Mouse (Mus musculus) neural tube, embryonic 13.5 days (tissue): ENCODE results near the gene Map4k4. TPM values are rescaled to one million over a fixed set of nuclear protein-coding genes. Genes with fewer than 3 reads are reported as not detected.

Experiments used
- ATAC-seq: fragments of 200-750 bp; cut with Nextera tagmentation; 2 replicates; pipeline ENCODE4 v1.8.0; 2017; ENCODE audit warnings: low read depth, mild to moderate bottlenecking, moderate TSS enrichment, moderate library complexity
- H3K27ac ChIP-seq: fragments of 300-500 bp; sonication (generic); replicated peaks from 2 replicates; pipeline ENCODE4 v1.5.1; 2015; ENCODE audit warnings: moderate library complexity, mild to moderate bottlenecking, inconsistent platforms
- H3K27me3 ChIP-seq: fragments of 300-500 bp; sonication (generic); 2 replicates; pipeline ENCODE4 v1.6.1; 2015; ENCODE audit warnings: mild to moderate bottlenecking, inconsistent platforms
- H3K36me3 ChIP-seq: fragments of 300-500 bp; sonication (generic); 2 replicates; pipeline ENCODE4 v1.6.1; 2015; ENCODE audit warnings: mild to moderate bottlenecking, inconsistent platforms
- H3K4me1 ChIP-seq: fragments of 300-500 bp; sonication (generic); replicated peaks from 2 replicates; pipeline ENCODE4 v1.6.1; 2015; ENCODE audit warnings: inconsistent platforms
- H3K4me2 ChIP-seq: fragments of 300-500 bp; sonication (generic); 2 replicates; pipeline ENCODE4 v1.6.1; 2015; ENCODE audit warnings: inconsistent platforms, mild to moderate bottlenecking, moderate library complexity
- H3K4me3 ChIP-seq: fragments of 300-500 bp; sonication (generic); 2 replicates; pipeline ENCODE4 v1.5.1; 2015; ENCODE audit warnings: mild to moderate bottlenecking, inconsistent platforms
- H3K9ac ChIP-seq: fragments of 300-500 bp; sonication (generic); 2 replicates; pipeline ENCODE4 v1.6.1; 2015; ENCODE audit warnings: moderate library complexity, mild to moderate bottlenecking, inconsistent platforms
- H3K9me3 ChIP-seq: fragments of 300-500 bp; sonication (generic); 2 replicates; pipeline ENCODE4 v1.6.1; 2016; ENCODE audit warnings: inconsistent platforms
- whole genome bisulfite sequencing: fragments of 180-500 bp; shearing (Covaris S2); methylation state at CpG from one replicate; pipeline ENCODE4 v1.1.7; 2015; 5-methylcytosine and 5-hydroxymethylcytosine counted together
- polyA plus RNA-seq: library from polyadenylated mRNA; unstranded; fragments of >200 nt; fragmentation: Nextera tagmentation; extraction: Ambion mirVana; gene quantifications from 2 replicates; pipeline ENCODE4 v1.2.1, GENCODE M21; 2015

Gene Map4k4
- polyA plus RNA-seq, 1 experiment from 2014 or later, result 49.0 TPM

DNA sequence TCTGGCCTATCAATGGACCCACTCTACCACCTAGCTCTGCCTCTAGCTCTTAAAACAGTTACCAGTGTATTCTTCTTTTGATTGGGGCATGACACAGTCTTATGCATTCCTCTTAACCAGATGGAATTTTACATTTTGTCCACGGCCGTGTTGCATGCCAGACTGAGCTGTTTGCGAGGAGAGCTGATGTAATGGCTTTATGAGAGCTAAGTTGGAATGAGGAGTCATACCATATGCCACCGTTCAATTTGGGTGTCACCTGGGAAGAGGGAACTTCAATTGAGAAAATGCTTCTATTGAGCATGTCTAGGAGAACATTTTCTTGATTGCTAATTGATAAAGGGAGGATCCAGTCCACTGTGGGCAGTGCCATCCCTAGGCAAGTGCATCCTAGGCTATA lies 18.2 kb upstream of the Map4k4 start:
- WGBS, result 93% methylated on average over 4 of the region's 4 CpGs
- H3K4me2 ChIP-seq, result no peak overlapping the region
- H3K4me3 ChIP-seq, result no peak overlapping the region
- peaks cover 3% of the 10 kb centered on the region; the same call in 1 of the 2 replicates for H3K9me3 ChIP-seq
- no peak overlapping the region for H3K27ac ChIP-seq
- H3K27me3 ChIP-seq, result no peaks in the 10 kb centered on the region
- H3K4me1 ChIP-seq, result peaks cover 11% of the 10 kb centered on the region
- no peak for ATAC-seq
- H3K9ac ChIP-seq, result no peak overlapping the region
- no peaks in the 10 kb centered on the region for H3K36me3 ChIP-seq

DNA sequence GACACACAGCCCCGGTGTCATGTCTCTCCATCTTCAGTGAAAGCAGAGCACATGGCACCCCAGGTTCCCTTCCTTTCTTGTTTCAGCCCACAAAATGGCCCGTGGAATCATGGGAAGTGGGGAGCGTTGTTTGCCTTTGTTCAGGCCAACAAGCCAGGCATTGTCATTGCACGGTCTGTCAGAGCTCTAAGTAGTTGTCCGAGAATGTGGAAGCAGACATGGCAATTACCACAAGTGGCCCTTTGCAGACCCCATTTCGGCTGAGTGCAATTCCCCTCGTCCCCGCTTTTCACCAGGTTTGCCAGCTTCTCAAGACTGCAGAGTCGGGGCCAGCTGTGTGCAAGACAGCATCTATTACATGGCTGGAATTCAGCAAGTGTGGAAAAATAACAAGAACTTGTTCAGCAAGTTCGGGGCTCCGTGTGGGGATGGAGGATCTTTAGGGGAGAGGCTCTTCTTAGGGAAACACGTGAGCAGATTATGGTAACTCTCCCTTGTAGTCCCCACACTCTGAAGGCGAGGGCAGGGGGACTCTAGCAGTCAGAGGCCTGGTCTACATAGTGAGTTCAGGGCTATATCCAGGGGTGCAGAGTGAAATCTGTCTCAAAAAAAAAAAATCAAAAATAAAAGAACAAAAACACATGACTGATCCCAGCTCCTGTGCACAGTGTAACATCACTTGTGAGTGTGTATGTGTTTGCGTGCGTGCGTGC lies 15.8 kb upstream of the Map4k4 start:
- peaks cover 11% of the 10 kb centered on the region for H3K4me1 ChIP-seq
- H3K4me2 ChIP-seq, result peak overlapping the region; percentile 18; the same call in 1 of the 2 replicates
- peaks cover 3% of the 10 kb centered on the region; the same call in 1 of the 2 replicates for H3K9me3 ChIP-seq
- peak; percentile 51; the same call in 1 of the 2 replicates for ATAC-seq
- no peaks in the 10 kb centered on the region for H3K27me3 ChIP-seq
- 0 out of 2 replicates have a peak overlapping the region, but pooled peaks have one; percentile 9 for H3K27ac ChIP-seq
- H3K9ac ChIP-seq, result 0 out of 2 replicates have a peak overlapping the region, but pooled peaks have one; percentile 38
- no peak overlapping the region; the same call in 1 of the 2 replicates for H3K4me3 ChIP-seq
- 33% methylated on average over 16 of the region's 16 CpGs for WGBS
- no peaks in the 10 kb centered on the region for H3K36me3 ChIP-seq

DNA sequence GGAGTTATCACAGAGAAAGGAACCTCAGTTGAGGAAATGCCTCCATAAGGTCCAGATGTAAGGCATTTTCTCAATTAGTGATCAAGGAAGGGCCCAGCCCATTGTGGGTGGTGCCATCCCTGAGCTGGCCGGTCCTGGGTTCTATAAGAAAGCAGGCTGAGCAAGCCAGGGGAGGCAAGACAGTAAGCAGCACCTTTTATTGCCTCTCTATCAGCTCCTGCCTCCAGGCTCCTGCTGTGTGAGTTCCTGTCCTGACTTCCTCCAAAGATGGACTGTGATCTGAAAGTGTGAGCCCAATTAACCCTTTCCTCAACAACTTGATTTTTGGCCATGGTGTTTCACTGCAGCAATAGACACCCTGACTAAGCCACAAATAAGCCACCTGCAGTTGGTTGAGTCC lies 12.7 kb upstream of the Map4k4 start:
- no peaks in the 10 kb centered on the region for H3K36me3 ChIP-seq
- no peak overlapping the region for H3K9ac ChIP-seq
- peaks cover 11% of the 10 kb centered on the region for H3K4me1 ChIP-seq
- H3K4me2 ChIP-seq, result no peak overlapping the region
- ATAC-seq, result no peak
- H3K27me3 ChIP-seq, result no peaks in the 10 kb centered on the region
- H3K27ac ChIP-seq, result no peak overlapping the region
- no peak overlapping the region for H3K4me3 ChIP-seq
- 10% methylated on average over 1 of the region's 1 CpGs for WGBS
- no peaks in the 10 kb centered on the region; the same call in 1 of the 2 replicates for H3K9me3 ChIP-seq

DNA sequence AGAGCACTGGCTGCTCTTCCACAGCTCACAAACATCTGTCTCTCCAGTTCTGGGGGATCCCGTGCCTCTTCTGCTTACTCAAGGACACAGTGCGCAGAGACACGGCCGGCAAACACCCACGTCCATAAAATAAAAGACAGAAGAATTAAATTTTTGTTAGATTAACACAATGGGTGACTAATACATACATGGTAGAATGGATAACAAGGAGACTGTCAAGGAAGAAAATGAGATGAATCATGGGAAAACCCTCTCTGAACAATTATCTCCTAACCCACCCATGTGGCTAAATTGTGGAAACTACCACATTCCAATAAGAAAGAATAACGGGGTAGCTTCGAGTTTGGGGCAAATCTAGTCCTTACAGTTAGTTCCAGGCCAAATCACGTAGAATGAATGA lies 11.3 kb upstream of the Map4k4 start:
- Histone ChIP-seq H3K4me2 (no peak overlapping the region), H3K4me1 (peaks cover 11% of the 10 kb centered on the region), H3K4me3 (no peak overlapping the region), H3K36me3 (no peaks in the 10 kb centered on the region), H3K9ac (no peak overlapping the region), H3K27ac (no peak overlapping the region), H3K9me3 (no peaks in the 10 kb centered on the region; the same call in 1 of the 2 replicates), H3K27me3 (no peaks in the 10 kb centered on the region)
- ATAC-seq, result no peak
- WGBS, result 90% methylated on average over 8 of the region's 8 CpGs

DNA sequence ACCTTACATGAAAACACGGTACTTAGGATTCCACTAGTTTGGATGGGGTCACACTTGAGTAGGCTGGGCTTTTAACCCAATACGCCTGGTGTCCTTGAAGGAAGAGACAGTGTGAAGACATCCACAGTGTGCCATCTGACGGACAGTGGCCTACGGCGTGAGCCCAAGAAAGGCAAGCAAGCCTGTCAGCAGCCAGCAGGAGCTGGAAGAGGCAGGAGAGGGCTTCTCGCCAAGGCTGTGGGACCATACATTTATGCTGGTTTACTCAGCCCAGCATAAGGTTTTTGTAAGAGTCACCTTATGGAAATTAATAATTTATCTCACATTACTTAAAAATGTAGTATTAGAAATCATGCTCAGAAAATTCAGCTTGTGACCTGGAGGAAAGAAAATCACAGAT lies 10.7 kb upstream of the Map4k4 start:
- ATAC-seq, result no peak
- H3K4me3 ChIP-seq, result no peak overlapping the region
- no peaks in the 10 kb centered on the region for H3K36me3 ChIP-seq
- H3K4me2 ChIP-seq, result no peak overlapping the region
- WGBS, result 88% methylated on average over 6 of the region's 6 CpGs
- H3K27me3 ChIP-seq, result no peaks in the 10 kb centered on the region
- no peak overlapping the region for H3K27ac ChIP-seq
- H3K9me3 ChIP-seq, result no peaks in the 10 kb centered on the region; the same call in 1 of the 2 replicates
- peaks cover 6% of the 10 kb centered on the region for H3K4me1 ChIP-seq
- H3K9ac ChIP-seq, result no peak overlapping the region

DNA sequence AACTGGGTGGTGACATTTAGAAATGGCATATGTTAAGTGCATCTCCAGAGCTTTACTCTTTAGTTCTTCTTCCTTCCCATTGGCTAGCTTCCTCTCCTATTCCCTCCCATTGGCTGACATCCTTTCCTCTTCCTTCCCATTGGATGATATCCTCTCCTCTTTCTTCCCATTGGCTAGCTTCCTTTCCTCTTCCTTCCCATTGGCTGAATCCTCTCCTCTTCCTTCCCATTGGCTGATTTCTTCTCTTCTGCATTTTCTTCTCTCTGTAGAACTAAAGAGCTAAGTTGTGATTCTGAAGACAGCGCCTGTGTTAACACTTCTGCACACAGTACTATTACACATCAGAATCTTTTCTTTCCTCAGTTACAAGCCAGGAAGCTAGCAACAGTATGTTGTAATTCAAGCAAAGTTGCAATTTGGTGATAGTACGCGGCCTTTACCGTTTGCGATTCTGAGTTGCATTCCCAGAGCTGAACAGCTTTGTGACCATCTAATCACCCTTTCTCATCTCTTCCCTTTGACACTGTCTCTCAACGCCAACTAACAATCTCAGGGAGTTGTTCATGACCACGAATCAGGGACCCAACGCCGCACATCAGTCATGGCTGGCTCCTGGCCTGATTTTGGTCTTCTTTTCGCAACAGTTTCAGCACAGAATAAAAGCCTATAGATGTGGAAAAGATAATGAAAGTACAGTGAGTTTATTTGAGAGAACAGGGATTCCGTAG lies 7.4 kb upstream of the Map4k4 start:
- Histone ChIP-seq H3K4me1 (no peaks in the 10 kb centered on the region), H3K36me3 (no peaks in the 10 kb centered on the region), H3K27ac (no peak overlapping the region), H3K9ac (no peak overlapping the region), H3K27me3 (no peaks in the 10 kb centered on the region), H3K4me3 (no peak overlapping the region), H3K4me2 (no peak overlapping the region), H3K9me3 (no peaks in the 10 kb centered on the region; the same call in 1 of the 2 replicates)
- no peak for ATAC-seq
- WGBS, result 94% methylated on average over 11 of the region's 11 CpGs

DNA sequence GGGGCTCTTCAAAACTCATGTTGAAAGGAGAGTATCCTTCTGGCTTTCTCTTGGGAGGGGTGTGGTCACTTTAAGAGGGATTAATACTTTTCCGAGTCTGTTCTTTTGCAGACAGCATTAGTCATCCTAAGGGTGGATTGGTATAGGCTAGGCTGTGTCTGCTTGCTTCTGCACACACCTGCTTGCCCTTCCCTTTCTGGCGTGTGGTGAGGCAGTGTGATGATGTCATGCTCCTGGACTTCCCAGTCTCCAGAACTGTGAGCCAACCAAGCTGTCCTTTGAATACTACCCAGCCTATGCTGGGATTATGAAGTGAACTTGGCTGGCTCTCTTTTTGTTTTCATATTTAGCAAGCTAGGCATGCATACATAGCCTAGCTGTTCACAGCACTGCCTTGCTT lies 5.6 kb upstream of the Map4k4 start:
- Histone ChIP-seq H3K27ac (no peak overlapping the region), H3K4me3 (no peak overlapping the region), H3K9me3 (no peaks in the 10 kb centered on the region; the same call in 1 of the 2 replicates), H3K36me3 (no peaks in the 10 kb centered on the region), H3K4me2 (no peak overlapping the region), H3K4me1 (peaks cover 15% of the 10 kb centered on the region), H3K9ac (no peak overlapping the region), H3K27me3 (no peaks in the 10 kb centered on the region)
- WGBS, result 63% methylated on average over 2 of the region's 2 CpGs
- ATAC-seq, result no peak

DNA sequence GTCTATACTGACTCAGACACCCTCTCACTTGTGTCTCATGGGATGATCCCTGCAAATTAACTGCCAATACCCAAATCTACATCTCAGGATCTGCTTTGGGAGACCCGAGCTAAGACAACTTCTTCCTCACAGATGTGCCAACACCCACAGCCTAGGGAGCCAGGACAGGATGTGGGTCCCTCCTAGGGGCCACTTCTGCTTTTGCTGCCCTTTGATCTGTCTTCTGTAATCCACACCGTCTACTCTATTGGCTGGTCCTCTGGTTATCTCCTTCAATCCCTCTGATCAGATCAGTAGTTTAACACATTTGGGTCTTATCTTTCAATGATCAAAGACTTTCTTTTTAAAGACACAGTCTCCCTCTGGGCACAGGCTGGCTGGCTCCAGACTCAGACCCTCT lies 5.2 kb upstream of the Map4k4 start:
- Histone ChIP-seq H3K36me3 (no peaks in the 10 kb centered on the region), H3K9ac (no peak overlapping the region), H3K27ac (no peak overlapping the region), H3K27me3 (no peaks in the 10 kb centered on the region), H3K4me3 (no peak overlapping the region), H3K4me2 (no peak overlapping the region), H3K9me3 (no peaks in the 10 kb centered on the region; the same call in 1 of the 2 replicates), H3K4me1 (peaks cover 16% of the 10 kb centered on the region)
- 50% methylated on average over 2 of the region's 2 CpGs for WGBS
- no peak for ATAC-seq

DNA sequence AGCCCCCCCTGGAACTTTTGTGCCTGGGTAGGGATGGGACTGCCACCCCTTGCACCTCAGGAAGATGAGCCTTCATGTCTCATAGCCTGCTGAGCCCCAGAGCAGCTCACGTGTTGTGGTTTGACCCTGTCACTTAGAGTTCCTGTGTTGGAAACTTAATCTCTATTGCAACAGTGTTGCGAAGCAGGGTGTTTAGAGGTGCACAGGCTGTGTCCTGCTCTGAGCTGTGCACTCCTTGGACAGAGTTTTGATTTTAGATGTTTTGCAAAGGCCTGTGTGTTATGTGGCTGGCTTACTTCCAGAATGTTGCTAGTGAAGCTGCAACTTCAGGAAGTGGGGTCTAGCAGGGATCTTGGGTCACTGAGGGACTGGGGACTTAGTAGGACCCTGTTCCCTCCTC lies 4.1 kb upstream of the Map4k4 start:
- no peaks in the 10 kb centered on the region for H3K36me3 ChIP-seq
- WGBS, result 82% methylated on average over 2 of the region's 2 CpGs
- H3K9ac ChIP-seq, result no peak overlapping the region
- H3K27ac ChIP-seq, result no peak overlapping the region
- H3K4me3 ChIP-seq, result no peak overlapping the region
- H3K4me1 ChIP-seq, result peaks cover 16% of the 10 kb centered on the region
- no peak overlapping the region for H3K4me2 ChIP-seq
- H3K9me3 ChIP-seq, result no peaks in the 10 kb centered on the region
- no peaks in the 10 kb centered on the region for H3K27me3 ChIP-seq
- no peak for ATAC-seq

DNA sequence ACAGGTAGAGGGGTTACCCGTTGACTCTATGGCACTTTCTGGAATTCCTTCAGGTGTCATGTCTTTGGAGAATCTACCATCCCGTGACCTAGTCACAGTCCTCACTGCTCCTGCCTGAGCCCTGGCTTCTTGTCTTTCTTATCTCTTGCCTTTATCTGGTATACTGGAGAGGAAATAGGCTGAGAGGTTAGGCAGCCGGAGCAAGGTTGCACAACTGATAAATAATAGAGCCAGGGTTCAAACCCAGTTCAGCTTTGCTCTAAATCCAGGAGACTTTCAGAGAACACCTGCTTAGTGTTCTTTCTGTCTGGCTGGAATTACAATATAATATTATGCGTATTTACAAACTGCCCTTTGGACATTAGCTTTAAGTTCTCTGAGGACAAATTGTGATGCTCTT lies 2.0 kb upstream of the Map4k4 start:
- no peaks in the 10 kb centered on the region for H3K27me3 ChIP-seq
- peaks cover 27% of the 10 kb centered on the region for H3K4me1 ChIP-seq
- H3K4me2 ChIP-seq, result no peak overlapping the region
- H3K27ac ChIP-seq, result no peak overlapping the region
- no peak overlapping the region for H3K9ac ChIP-seq
- H3K9me3 ChIP-seq, result no peaks in the 10 kb centered on the region
- no peaks in the 10 kb centered on the region; the same call in 1 of the 2 replicates for H3K36me3 ChIP-seq
- WGBS, result 83% methylated on average over 4 of the region's 4 CpGs
- no peak for ATAC-seq
- no peak overlapping the region for H3K4me3 ChIP-seq

DNA sequence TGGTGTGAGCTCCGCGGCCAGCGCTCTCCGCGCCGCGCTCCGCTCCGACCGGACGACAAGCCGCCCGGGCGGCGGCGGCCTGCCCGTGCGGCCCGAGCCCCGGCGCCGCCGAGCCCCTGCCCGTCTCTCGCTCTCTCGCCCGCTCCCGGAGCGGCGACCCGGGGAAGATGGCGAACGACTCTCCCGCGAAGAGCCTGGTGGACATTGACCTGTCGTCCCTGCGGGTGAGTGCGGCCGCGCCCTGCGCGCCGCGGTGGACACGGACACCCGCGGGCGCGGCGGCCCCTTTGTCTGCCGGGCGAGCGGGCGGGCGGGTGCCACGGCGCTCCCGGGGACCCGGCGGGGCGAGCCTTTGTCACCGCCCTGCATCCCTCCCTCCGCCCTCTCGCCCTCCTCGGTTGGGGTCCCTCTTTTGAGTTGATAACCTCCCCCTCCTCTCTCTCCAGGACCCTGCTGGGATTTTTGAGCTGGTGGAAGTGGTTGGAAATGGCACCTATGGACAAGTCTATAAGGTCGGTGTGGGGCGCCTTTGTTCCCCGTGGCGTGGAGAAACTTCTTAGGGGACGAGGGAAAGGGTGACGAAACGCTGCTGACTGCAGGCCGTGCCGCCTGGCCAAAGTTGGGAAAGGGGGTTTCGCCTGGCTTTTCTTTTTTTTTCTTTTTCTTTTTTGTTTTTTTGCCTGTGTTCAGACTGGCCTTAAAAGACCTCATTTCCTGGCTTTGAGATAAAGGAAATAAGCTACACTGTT lies 524 bp downstream of the Map4k4 start:
- ATAC-seq, result peak; percentile 38
- WGBS, result under 1% methylated on average over 58 of the region's 75 CpGs
- H3K27me3 ChIP-seq, result no peaks in the 10 kb centered on the region
- H3K4me2 ChIP-seq, result peak overlapping the region; percentile 96
- H3K36me3 ChIP-seq, result peaks cover 15% of the 10 kb centered on the region
- peaks cover 52% of the 10 kb centered on the region for H3K4me1 ChIP-seq
- no peaks in the 10 kb centered on the region for H3K9me3 ChIP-seq
- H3K9ac ChIP-seq, result peak overlapping the region; percentile 100
- peak overlapping the region; percentile 100 for H3K27ac ChIP-seq
- peak overlapping the region; percentile 96 for H3K4me3 ChIP-seq
